Mouse (Mus musculus): Measurements from ENCODE around the gene Brix1.

DNA sequence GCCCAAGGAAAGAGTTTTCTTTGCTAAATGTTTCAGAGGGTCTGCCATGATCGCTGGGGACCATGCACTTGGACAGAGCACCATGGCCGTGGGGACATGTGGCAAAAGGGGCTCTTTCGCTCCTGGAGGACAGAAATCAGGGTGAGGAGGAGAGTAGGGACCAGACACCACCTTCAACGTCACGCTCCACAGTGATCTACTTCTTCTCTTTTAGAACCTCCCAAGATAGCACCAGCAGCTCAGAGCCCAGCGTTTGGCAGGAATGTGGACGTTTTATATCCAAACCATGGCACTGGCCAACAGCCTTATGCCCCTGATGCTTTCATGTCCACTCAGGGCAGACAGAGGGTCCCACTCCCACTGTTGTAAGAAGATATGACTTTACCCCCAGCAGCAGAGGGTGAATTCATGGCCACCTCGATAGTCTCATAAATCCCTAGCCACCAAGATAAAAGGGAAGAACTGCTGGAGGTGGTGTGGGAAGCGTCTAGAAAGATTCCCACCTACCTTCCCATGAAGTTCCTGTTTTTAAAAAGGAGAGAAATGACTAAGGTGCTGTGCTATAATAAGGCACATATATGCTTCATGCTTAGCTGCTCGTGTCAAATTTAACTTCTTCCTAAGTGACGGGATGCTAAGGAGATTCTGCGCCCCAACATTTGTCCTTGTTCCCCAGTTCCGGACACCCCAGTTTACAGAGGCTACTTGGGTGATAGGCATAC is 59.0 kb downstream of the Brix1 start:
- TF ChIP-seq CTCF (IDR thresholded peaks at IDR 0.05; ENCODE audit: low read depth, low read length) (no peak), POLR2AphosphoS5 (IDR thresholded peaks at IDR 0.05; ENCODE audit: insufficient replicate concordance, low read depth, low read length) (no peak), GATA2 (IDR thresholded peaks at IDR 0.05; ENCODE audit: borderline replicate concordance, low read depth, low read length) (no peak)
